Mouse (Mus musculus) liver, adult 2 months (tissue): ENCODE measurements around the gene Rbm45.

Source experiments
- CTCF ChIP-seq: fragments of 200-500 bp; IDR thresholded peaks from 2 replicates; pipeline ENCODE4 v1.5.1; 2011; ENCODE audit warnings: low read depth, low read length, control low read depth
- POLR2A ChIP-seq: fragments of 200-500 bp; IDR thresholded peaks from 2 replicates; pipeline ENCODE4 v1.6.1; 2011; ENCODE audit warnings: low read length, control low read depth; ENCODE audit not compliant: insufficient read depth; ENCODE audit errors: extremely low read depth

DNA sequence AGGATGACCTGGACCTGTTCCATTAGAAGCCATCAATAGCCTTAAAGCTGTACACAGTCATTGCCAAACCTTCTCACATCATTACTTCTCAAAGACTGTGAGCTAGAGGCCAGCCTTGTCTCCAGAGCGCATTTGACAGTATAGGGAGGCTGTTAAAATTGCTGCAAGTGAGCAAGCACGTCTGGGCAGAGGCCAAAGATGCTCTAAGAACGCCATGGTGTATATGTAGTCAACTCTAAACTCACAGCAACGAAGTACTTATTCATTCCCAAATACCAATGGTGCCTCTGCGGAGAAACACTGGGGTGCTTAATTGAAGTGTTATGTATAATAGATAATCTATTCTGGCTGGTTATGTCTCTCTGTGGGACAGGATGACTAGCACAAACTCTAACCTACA lies 45.3 kb upstream of the Rbm45 start:
- TF ChIP-seq CTCF, result no peak
- TF ChIP-seq POLR2A, result no peak
